Mouse (Mus musculus): ENCODE results near the gene Zzef1.

Gene Zzef1

DNA sequence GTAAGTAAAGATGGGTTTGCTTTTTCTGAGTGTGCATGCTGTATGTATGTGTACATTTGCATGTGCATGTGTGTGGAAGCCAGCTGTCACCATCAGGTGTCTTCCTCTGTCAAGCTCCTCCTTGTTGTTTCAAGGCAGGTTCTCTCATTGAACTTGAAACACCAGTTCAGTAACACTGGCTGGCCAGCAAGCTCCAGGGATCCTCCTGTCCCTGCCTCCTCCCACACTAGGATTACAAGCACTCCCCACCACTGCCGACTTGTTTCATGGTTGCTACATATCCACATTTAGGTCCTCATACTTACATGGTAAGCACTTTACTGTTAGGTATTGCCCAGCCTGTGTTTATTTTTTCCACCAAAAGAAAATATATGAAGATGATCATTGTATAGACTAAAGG lies 96.6 kb downstream of the Zzef1 start:
- DNase-seq (ENCODE audit: extremely low read depth, low read depth) = no peak

GRCm38 (mm10) chr11:72908391-72908790 lies 112.4 kb downstream of the Zzef1 start:
- no peak for DNase-seq (ENCODE audit: extremely low read depth, low read depth)

DNA sequence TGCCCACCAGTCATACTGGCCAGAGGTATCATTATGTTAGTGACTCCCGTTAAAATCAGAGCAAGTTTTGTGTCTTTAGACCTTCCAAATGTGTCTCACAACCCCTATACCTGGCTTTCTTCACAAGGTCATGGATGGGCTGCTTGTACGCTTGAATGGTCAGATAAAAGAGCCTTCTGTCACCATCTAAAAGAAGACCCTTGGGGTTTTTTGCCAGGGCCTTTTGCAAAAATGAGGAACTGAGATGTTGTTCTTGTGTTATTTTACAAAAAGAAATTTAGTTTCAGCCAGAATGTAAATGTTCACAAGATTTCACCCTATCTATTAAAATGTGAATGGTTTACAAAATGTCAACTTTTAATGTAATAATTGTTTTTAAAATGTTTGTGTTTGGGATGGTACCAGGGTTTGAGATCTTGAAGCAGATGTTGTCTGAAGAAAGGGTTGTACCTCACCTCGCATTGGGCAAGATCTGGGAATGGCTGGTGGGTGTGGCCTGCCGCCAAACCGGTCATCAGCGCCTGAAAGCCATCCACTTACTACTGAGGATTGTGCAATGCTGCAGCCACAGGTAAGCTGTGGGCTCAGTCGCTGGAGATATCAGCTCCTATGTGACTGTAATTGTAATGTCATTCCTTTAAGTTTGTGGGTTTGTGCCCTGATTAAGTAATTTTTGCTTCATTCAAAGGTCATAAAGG lies 121.4 kb downstream of the Zzef1 start:
- no peak for DNase-seq (ENCODE audit: extremely low read depth, low read depth)

DNA sequence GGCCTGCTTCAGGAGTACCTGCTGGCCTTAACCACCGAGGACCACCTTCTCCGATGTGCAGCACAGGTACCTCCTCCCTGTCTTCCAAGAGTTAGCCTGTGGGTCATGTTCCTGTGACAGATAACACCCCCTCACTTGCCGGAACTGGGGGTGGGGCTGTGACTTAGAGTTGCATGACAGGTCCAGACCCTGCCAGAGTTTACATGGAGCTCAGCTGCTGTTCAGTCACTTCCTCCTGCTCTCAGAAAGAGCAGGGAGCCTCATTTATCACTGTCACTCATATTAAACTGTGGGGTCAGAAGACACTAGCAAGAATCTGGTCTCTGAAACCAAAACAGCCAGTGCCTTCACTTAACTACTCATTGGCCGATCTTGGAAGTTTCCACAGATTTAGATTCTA lies 127.1 kb downstream of the Zzef1 start:
- peak; percentile 40 for DNase-seq (ENCODE audit: extremely low read depth, low read depth)

DNA sequence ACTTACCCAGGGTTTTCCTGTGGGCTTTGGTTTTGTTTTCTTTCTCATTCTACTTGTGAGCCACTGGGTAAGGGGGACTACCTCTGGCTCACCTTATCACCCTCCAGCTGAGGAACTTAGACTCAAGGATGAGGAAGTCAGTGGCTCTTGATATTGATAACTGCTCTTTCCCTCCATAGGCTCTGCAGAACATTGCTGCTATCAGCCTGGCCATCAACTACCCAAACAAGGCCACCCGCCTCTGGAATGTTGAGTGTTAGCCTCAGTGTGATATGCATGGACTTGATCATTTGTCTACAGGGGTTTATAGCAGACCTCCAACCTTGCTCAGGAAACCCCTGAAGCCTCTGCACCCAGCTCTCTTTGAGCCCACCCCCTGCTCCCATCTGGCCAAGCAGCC lies 128.4 kb downstream of the Zzef1 start:
- peak; percentile 54 for DNase-seq (ENCODE audit: extremely low read depth, low read depth)

GRCm38 (mm10) chr11:72925067-72925466 lies 129.0 kb downstream of the Zzef1 start:
- DNase-seq (ENCODE audit: extremely low read depth, low read depth) = no peak

- no peak for DNase-seq (ENCODE audit: extremely low read depth, low read depth)
Observed at GRCm38 (mm10) chr11:72926226-72926890, 130.3 kb downstream of the Zzef1 start.

DNA sequence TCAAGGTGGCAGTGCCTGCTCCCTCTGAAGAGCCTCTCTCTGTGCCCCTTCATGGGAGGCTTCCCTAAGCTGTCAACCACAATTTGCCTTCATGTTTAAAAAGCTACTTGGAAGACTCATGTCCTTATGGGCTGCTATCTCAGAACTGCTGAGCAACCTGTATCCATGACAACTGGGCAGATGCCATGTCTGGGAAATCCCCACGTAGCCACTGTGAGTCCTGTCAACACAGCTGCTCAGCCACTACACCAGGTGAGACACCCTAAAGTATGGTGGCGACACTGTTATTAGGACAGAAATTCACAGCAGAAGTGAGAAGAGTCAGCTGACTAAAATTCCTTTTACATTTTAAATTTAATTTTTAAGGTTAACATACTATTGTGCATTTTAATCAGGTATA lies 132.5 kb downstream of the Zzef1 start:
- DNase-seq (ENCODE audit: extremely low read depth, low read depth) = no peak

GRCm38 (mm10) chr11:72940208-72941143 lies 144.4 kb downstream of the Zzef1 start:
- no peak for DNase-seq (ENCODE audit: extremely low read depth, low read depth)

DNA sequence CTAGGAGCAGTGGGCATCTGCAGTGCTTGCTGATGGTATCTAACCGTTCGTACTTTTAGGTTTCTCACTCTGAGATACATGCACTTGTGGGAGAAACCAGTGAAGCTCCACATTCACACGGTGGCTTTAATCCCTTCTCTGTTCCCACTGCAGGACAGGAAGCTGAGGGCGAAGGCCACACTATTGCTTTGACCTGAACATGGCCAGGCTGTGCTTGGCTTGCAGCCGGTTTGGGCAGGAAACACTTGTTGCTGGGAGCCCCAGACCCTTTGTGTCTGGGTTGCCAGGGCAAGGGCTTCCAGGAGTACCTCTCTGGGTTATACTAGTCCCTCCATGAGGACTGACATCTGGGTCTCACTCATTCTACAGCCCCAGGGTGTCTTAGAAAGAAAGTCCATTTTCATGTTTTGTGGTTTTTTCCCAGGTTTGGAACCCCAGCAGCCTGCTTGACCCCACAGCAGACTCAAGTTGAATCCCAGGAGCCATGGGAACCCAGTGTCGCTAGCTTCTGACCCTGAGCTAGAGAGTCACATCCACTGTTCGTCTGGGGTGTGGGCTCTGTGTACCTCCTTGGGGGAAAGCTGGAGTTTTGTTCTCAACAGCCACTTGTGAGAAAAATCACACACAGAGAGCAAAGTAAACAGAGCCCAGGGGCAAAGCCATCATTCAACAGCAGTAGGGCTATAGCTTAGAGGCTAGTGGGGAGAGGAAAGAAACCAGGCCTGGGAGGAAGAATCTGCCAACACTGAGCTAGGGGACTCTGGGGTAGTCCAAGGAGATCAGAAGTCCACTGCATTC lies 149.2 kb downstream of the Zzef1 start:
- no peak for DNase-seq (ENCODE audit: extremely low read depth, low read depth)

DNA sequence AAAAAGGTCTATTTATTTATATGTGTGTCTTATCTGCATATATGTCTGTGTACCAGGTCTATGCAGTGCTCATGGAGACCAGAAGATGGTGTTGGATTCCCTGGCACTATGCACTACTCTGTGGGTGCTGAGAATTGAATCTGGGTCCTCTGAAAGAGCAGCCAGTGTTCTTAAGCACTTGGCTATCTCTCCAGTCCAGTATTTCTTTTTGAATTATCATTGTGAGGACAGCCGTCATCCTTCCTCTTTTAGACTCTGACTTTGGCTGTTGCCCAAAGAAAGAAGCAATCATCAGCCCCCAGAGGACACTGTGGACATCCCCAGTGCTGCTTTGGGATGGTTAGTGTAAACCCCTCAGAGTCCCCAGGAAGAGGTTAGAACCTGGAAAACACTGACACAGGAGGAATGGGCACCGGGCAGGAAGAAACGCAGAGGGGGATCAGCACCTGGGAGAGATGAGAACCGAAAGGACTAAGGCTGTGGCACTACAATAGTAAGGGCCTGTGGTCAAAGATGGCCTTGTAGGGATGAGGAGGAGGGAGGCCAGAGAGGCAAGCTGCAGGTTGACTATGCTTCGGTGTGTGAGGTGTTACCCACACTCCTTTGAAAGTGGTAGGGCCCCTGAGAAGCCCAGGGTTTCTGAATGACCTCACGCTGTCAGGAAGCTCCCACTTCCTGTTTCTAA lies 150.0 kb downstream of the Zzef1 start:
- DNase-seq (ENCODE audit: extremely low read depth, low read depth) = peak; percentile 98

- peak; percentile 74 for DNase-seq (ENCODE audit: extremely low read depth, low read depth)
Observed at GRCm38 (mm10) chr11:72946560-72947119, 150.6 kb downstream of the Zzef1 start.

DNA sequence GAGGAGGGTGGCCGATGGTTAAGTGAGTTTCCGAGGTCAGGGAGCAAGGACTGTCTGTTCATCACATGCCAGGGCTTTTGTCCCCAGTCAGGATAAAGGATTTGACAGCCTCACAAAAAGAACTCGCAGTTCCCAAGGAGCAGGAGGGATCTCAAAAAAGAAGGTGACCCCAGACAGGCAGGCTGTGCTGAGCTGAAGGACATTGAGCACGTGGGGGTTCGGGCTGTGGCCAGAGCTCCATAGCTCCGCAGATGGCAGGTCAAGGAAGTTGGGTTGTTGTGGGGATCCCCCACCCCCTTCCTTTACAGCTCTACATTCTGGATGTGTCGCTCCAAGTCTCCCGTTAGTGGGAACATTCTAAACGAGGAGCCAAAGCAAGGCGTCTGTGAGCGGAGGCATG lies 151.8 kb downstream of the Zzef1 start:
- DNase-seq (ENCODE audit: extremely low read depth, low read depth) = no peak

GRCm38 (mm10) chr11:72948254-72948653 lies 152.2 kb downstream of the Zzef1 start:
- DNase-seq (ENCODE audit: extremely low read depth, low read depth) = no peak

- DNase-seq (ENCODE audit: extremely low read depth, low read depth) = no peak
Observed at GRCm38 (mm10) chr11:72951137-72952000, 155.3 kb downstream of the Zzef1 start.

GRCm38 (mm10) chr11:72952226-72952625 lies 156.2 kb downstream of the Zzef1 start:
- DNase-seq (ENCODE audit: extremely low read depth, low read depth) = no peak

GRCm38 (mm10) chr11:72952697-72953096 lies 156.7 kb downstream of the Zzef1 start:
- no peak for DNase-seq (ENCODE audit: extremely low read depth, low read depth)

DNA sequence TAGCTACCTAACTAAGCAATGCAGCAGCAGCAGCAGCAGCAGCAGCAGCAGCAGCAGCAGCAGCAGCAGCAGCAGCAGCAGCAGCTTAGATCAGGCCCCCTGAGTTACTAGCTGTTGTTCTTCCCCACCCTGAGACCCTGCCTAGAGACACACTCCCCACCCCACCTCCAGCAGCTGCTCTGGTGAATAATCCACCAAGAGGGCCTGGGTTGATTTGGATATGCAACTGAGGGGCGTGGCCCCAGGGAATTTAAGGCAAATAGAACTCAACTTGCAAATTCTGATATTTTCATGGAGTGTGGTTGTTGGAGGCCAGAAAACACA lies 157.1 kb downstream of the Zzef1 start:
- no peak for DNase-seq (ENCODE audit: extremely low read depth, low read depth)

DNA sequence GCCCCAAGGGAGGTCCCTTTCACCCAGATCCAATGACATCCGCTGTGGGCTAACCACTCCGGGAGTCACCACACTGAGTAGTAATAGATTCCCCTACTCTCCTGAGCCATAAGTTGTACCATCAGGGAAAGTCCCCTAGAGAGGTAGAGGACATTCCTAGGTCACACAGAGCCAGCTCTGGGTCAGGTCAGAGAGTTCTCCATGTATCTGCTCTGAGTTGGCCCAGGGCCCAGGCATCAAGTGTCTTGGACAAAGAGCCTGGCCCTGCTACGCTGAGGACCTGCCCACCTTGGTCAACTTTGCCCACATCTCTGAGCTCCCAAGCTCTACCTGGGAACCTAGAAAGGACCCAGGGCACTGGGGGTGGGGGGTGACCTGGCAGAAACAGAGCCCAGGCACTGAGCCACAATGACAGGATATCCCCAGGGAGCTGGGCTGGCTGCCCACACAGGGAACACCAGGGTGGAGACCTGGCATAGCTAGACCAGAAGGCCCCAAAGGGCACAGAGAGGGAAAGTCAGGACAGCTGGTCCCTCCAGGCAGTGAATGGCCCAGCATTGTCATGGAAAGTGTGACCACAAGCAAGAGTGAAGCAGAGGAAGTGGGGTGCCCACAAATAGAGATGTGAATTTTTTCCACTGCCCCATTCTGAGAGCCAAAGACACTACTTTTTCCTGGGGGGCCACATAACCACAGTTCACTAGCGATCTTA lies 157.6 kb downstream of the Zzef1 start:
- no peak for DNase-seq (ENCODE audit: extremely low read depth, low read depth)

Measured in MEL-GATA-1-ER (cell line).